Mouse (Mus musculus): Measurements from ENCODE around the gene Afmid. TPM values are rescaled to one million over a fixed set of nuclear protein-coding genes. Genes with fewer than 3 reads are reported as not detected.
"Not testable (repeated sequence)": the region's sequence is repeated elsewhere in the genome, so short reads cannot be mapped to it uniquely, and the experiment has no call there.

Afmid gene
- polyA plus RNA-seq, 1 experiment from 2014 or later, result 5.1 TPM

GRCm38 (mm10) chr11:117782705-117783034 is 43.1 kb upstream of the Afmid start:
- no peak overlapping the region for H3K27ac ChIP-seq
- peaks cover 33% of the 10 kb centered on the region for H3K27me3 ChIP-seq
- no peaks in the 10 kb centered on the region for H3K9me3 ChIP-seq
- H3K36me3 ChIP-seq, result peaks cover 9% of the 10 kb centered on the region; the same call in 1 of the 2 replicates
- H3K4me1 ChIP-seq, result peaks cover 47% of the 10 kb centered on the region
- peak overlapping the region; percentile 59 for H3K9ac ChIP-seq
- no peak for ATAC-seq (ENCODE audit: insufficient number of reproducible peaks, insufficient read depth, low FRiP score, low TSS enrichment, low read depth)
- H3K4me2 ChIP-seq, result peak overlapping the region; percentile 98
- 44% methylated on average over 9 of the region's 9 CpGs for WGBS
- H3K4me3 ChIP-seq, result peak overlapping the region; percentile 36

GRCm38 (mm10) chr11:117783089-117783488 is 42.6 kb upstream of the Afmid start:
- no peak for ATAC-seq (ENCODE audit: insufficient number of reproducible peaks, insufficient read depth, low FRiP score, low TSS enrichment, low read depth)
- peaks cover 33% of the 10 kb centered on the region for H3K27me3 ChIP-seq
- H3K9me3 ChIP-seq, result no peaks in the 10 kb centered on the region
- 3% methylated on average over 31 of the region's 31 CpGs for WGBS
- H3K4me2 ChIP-seq, result peak overlapping the region; percentile 98
- peaks cover 4% of the 10 kb centered on the region; the same call in 1 of the 2 replicates for H3K36me3 ChIP-seq
- no peak overlapping the region for H3K27ac ChIP-seq
- H3K4me1 ChIP-seq, result peaks cover 47% of the 10 kb centered on the region
- peak overlapping the region; percentile 59 for H3K9ac ChIP-seq
- H3K4me3 ChIP-seq, result peak overlapping the region; percentile 36

- Histone ChIP-seq H3K9me3 (no peaks in the 10 kb centered on the region), H3K36me3 (no peaks in the 10 kb centered on the region), H3K27me3 (peaks cover 33% of the 10 kb centered on the region), H3K27ac (no peak overlapping the region), H3K4me3 (peak overlapping the region; percentile 36; the same call in 1 of the 2 replicates), H3K9ac (peak overlapping the region; percentile 59; the same call in 1 of the 2 replicates), H3K4me1 (peaks cover 44% of the 10 kb centered on the region), H3K4me2 (peak overlapping the region; percentile 98)
- 38% methylated on average over 10 of the region's 10 CpGs for WGBS
- no peak for ATAC-seq (ENCODE audit: insufficient number of reproducible peaks, insufficient read depth, low FRiP score, low TSS enrichment, low read depth)
These were observed 41.9 kb upstream of the Afmid start for GRCm38 (mm10) chr11:117783683-117784309.

- Histone ChIP-seq H3K27me3 (peaks cover 30% of the 10 kb centered on the region), H3K36me3 (no peaks in the 10 kb centered on the region), H3K4me1 (peaks cover 29% of the 10 kb centered on the region), H3K4me3 (no peak overlapping the region), H3K9ac (no peak overlapping the region), H3K4me2 (no peak overlapping the region), H3K27ac (no peak overlapping the region), H3K9me3 (no peaks in the 10 kb centered on the region)
- WGBS, result 16% methylated on average over 10 of the region's 10 CpGs
- no peak for ATAC-seq (ENCODE audit: insufficient number of reproducible peaks, insufficient read depth, low FRiP score, low TSS enrichment, low read depth)
These were observed 39.4 kb upstream of the Afmid start for GRCm38 (mm10) chr11:117786294-117786693.

GRCm38 (mm10) chr11:117788481-117788880 is 37.2 kb upstream of the Afmid start:
- H3K27ac ChIP-seq; ATAC-seq (ENCODE audit: insufficient number of reproducible peaks, insufficient read depth, low FRiP score, low TSS enrichment, low read depth); H3K36me3 ChIP-seq; H3K9me3 ChIP-seq; H3K4me3 ChIP-seq; H3K4me2 ChIP-seq; H3K9ac ChIP-seq: not testable (repeated sequence)
- 78% methylated on average over 7 of the region's 7 CpGs for WGBS
- peaks cover 12% of the 10 kb centered on the region for H3K27me3 ChIP-seq
- peaks cover 19% of the 10 kb centered on the region for H3K4me1 ChIP-seq

GRCm38 (mm10) chr11:117790286-117790685 is 35.4 kb upstream of the Afmid start:
- Histone ChIP-seq H3K36me3 (no peaks in the 10 kb centered on the region), H3K27me3 (peaks cover 4% of the 10 kb centered on the region; the same call in 1 of the 2 replicates), H3K4me3 (no peak overlapping the region), H3K4me2 (peak overlapping the region; percentile 37), H3K9me3 (no peaks in the 10 kb centered on the region), H3K9ac (no peak overlapping the region), H3K4me1 (peaks cover 22% of the 10 kb centered on the region), H3K27ac (no peak overlapping the region)
- 4% methylated on average over 14 of the region's 14 CpGs for WGBS
- peak; percentile 17; the same call in 1 of the 2 replicates for ATAC-seq (ENCODE audit: insufficient number of reproducible peaks, insufficient read depth, low FRiP score, low TSS enrichment, low read depth)

- Histone ChIP-seq H3K27ac (no peak overlapping the region), H3K27me3 (peaks cover 4% of the 10 kb centered on the region; the same call in 1 of the 2 replicates), H3K9me3 (no peaks in the 10 kb centered on the region), H3K4me2 (peak overlapping the region; percentile 37), H3K4me3 (no peak overlapping the region), H3K9ac (no peak overlapping the region), H3K4me1 (peaks cover 22% of the 10 kb centered on the region), H3K36me3 (no peaks in the 10 kb centered on the region)
- WGBS, result 32% methylated on average over 23 of the region's 23 CpGs
- no peak for ATAC-seq (ENCODE audit: insufficient number of reproducible peaks, insufficient read depth, low FRiP score, low TSS enrichment, low read depth)
These were observed 34.9 kb upstream of the Afmid start for GRCm38 (mm10) chr11:117790703-117791440.

- H3K4me3 ChIP-seq, result no peak overlapping the region
- H3K36me3 ChIP-seq, result no peaks in the 10 kb centered on the region
- H3K9me3 ChIP-seq, result no peaks in the 10 kb centered on the region
- no peak for ATAC-seq (ENCODE audit: insufficient number of reproducible peaks, insufficient read depth, low FRiP score, low TSS enrichment, low read depth)
- no peak overlapping the region for H3K27ac ChIP-seq
- H3K9ac ChIP-seq, result no peak overlapping the region
- peaks cover 4% of the 10 kb centered on the region; the same call in 1 of the 2 replicates for H3K27me3 ChIP-seq
- 85% methylated on average over 9 of the region's 9 CpGs for WGBS
- no peak overlapping the region for H3K4me2 ChIP-seq
- H3K4me1 ChIP-seq, result peaks cover 22% of the 10 kb centered on the region
These were observed 34.3 kb upstream of the Afmid start for GRCm38 (mm10) chr11:117791441-117791761.

- Histone ChIP-seq H3K27ac (no peak overlapping the region), H3K27me3 (peaks cover 4% of the 10 kb centered on the region; the same call in 1 of the 2 replicates), H3K4me3 (peak overlapping the region; percentile 27), H3K9ac (peak overlapping the region; percentile 54; the same call in 1 of the 2 replicates), H3K36me3 (no peaks in the 10 kb centered on the region), H3K4me1 (peaks cover 22% of the 10 kb centered on the region), H3K9me3 (no peaks in the 10 kb centered on the region), H3K4me2 (peak overlapping the region; percentile 58)
- WGBS, result 6% methylated on average over 22 of the region's 22 CpGs
- ATAC-seq (ENCODE audit: insufficient number of reproducible peaks, insufficient read depth, low FRiP score, low TSS enrichment, low read depth), result no peak
These were observed 33.3 kb upstream of the Afmid start for GRCm38 (mm10) chr11:117792281-117792888.

- Histone ChIP-seq H3K27ac (no peak overlapping the region), H3K4me1 (peaks cover 25% of the 10 kb centered on the region), H3K4me3 (no peak overlapping the region), H3K36me3 (no peaks in the 10 kb centered on the region), H3K9me3 (no peaks in the 10 kb centered on the region), H3K9ac (no peak overlapping the region), H3K4me2 (no peak overlapping the region), H3K27me3 (peaks cover 4% of the 10 kb centered on the region; the same call in 1 of the 2 replicates)
- no peak for ATAC-seq (ENCODE audit: insufficient number of reproducible peaks, insufficient read depth, low FRiP score, low TSS enrichment, low read depth)
- WGBS, result 50% methylated on average over 4 of the region's 4 CpGs
These were observed 31.6 kb upstream of the Afmid start for GRCm38 (mm10) chr11:117794035-117794551.

- Histone ChIP-seq H3K9ac (no peak overlapping the region), H3K27ac (no peak overlapping the region), H3K36me3 (no peaks in the 10 kb centered on the region), H3K4me3 (no peak overlapping the region), H3K4me2 (no peak overlapping the region), H3K4me1 (peaks cover 17% of the 10 kb centered on the region), H3K9me3 (peaks cover 5% of the 10 kb centered on the region; the same call in 1 of the 2 replicates), H3K27me3 (no peaks in the 10 kb centered on the region)
- WGBS, result 37% methylated on average over 5 of the region's 5 CpGs
- no peak for ATAC-seq (ENCODE audit: insufficient number of reproducible peaks, insufficient read depth, low FRiP score, low TSS enrichment, low read depth)
These were observed 28.8 kb upstream of the Afmid start for GRCm38 (mm10) chr11:117796954-117797353.

Measured in embryonic facial prominence, embryonic 13.5 days (tissue).